Mouse (Mus musculus) cerebellum, postnatal 4 days (tissue): Measurements from ENCODE around the gene Mafk.

Experiments
- DNase-seq, 2 experiments: peaks; one replicate each; pipeline ENCODE4 v3.0.0; 2022; ENCODE audit warnings: low spot score in 2 of 2, mixed read lengths in 1 of 2

Mafk gene

DNA sequence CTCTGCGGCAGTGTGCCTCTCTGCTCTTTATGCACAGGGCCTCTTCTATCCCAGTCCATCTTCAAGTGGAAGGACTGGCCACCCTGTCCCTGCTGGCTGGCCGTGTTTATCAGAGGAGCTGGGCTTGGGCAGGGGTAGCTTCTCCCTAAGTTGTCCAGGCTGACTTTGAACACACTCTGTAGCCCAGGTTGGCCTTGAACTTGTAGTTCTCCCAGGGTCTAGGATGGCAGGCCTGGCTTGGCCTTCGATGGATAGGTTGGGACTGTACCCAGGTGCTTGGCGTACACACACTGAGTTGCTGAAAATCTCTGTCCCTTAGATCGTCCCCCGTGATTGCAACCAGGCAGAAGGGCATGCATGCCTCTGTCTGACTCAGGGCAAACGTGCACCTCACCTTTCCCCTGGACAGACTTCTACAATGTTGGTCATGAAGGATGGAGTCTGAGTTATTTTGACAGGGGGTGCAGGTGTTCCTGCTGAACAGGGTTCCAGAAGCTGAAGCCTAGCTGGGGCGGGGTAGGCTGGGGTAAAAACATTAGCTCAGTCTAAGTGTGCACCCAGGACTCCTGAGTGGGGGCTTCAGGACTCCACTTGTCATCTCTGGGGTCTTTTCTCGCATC lies 4.8 kb downstream of the Mafk start:
- no peak for DNase-seq

DNA sequence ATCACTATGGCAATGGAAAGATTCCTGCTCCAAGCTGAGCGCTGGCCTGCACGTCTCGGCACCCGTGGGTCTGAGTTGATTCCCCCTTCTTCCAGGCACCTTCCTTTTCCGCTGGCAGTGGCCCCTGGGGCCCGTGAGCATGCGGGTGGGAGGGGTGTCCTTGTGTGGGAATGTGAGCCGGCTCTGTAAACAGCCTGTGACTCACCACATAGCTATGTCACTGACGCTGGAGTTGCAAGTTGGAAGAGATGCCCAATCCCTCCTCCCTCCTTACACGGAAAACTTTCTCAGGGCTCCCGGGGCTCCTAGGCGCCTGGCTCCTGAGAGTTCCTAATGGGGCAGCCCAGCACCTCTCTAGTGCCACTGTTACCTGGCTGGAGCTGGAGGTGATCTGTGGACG lies 5.6 kb downstream of the Mafk start:
- DNase-seq, result no peak

DNA sequence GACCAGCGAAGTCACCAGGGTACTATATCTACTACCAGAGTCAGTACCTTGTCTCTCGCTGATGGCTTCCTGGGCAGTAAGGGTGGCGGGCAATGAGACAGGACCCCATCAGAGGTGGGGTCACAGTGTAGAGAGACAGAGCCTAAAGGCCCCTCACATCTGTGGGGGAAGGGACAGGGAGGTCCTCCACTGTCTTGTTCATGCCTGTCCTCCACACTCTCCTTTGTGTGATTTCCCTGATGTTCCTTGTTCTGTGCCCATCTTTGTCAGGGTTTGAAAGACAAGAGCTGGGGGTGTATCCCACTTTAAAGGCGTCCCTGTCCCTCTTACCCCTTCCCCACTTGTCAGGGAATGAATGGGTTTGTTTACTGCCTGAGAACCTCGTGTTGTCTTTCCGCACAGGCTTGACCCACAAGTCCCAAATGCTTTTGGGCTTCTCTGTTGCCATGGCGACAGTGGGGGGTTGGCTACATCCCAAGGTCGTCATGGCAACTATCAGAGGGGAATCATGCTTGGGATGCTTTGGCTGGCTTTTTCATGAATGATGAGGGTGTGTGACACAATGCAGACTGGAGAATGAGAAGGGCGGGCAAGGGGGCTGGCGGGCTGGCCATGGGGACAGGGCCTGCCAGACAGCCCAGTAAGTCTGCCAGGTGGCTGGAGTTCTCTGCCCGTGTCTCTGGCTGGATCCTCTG lies 6.3 kb downstream of the Mafk start:
- peak; percentile 77 to 94 for DNase-seq

DNA sequence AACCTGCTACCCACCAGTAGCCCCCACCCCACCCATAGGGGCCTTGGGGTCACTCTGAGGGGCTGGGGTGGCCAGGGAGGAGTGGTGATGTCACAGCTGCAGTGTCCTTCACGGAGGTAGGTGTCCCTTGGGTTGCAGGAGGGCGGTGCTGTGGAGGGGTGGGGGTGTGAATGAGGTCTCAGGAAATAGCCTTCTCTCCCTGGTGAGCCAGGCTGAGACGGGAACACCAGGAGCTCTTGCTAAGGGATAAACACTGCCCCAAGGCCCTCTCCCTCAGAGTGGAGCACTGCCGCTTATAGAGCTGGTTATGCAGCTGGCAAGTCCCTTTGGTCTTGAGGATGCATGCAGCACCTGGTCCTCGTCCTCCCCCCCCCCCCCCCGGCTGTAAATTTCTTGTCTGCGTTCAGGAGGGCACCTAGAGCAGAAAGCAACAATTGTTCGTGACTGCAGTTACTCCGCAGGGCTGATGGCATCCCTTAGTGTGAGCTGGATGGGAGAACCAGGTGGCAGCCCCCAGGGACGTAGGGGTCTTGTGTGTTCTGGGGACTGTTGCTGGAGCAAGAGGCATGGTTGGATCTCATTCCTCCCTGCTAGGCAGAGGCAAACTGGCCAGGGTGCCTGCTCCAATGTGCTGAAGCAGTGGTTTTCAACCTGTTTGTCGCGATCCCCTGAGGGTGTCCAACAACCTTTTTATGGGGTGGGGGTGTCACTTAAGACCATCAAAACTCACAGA lies 7.0 kb downstream of the Mafk start:
- DNase-seq, result no peak

DNA sequence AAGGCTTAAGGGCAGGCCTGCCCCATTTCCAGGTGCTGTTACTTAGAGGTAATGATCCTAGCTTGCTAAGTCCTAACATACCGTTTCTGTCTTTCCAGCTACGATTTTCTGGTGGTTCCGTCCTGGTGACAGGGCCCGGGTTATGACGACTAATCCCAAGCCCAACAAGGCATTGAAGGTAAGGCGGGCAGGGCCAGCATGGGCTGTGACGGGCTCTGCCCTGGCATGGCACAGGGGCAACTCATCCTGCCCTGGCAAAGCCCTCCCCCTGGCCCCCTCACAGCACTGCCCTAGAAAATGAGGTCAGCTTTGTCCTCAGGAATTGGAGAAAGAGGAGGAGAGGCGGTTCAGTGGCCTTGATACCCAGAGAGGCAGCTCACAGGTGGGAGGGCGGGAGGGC lies 7.7 kb downstream of the Mafk start:
- no peak for DNase-seq

DNA sequence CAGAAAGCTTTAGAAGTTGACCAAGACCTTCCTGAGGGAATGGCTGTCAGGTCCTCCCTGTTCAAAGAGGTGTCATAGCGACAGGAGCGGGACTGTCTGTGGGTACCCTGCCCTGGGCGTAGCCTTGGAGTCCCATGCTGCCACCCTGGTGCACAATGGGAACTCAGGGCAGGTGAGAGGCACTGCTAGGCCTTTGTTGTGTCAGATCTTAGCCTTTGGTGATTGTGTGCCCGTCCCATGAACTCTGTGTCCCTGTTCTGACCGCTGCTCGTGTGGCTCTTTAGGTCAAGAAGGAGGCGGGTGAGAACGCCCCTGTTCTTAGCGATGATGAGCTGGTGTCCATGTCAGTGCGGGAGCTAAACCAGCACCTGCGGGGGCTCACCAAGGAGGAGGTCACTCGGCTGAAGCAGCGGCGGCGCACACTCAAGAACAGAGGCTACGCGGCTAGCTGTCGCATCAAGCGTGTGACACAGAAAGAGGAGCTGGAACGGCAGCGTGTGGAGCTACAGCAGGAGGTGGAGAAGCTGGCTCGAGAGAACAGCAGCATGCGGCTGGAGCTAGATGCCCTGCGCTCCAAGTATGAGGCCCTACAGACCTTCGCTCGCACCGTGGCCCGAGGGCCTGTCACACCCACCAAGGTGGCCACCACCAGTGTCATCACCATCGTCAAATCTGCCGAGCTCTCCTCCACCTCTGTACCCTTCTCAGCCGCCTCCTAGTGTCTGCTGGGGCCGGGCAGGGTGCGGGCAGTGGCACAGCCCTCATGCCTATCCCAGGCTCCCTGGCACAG lies 8.7 kb downstream of the Mafk start:
- DNase-seq, result no peak

DNA sequence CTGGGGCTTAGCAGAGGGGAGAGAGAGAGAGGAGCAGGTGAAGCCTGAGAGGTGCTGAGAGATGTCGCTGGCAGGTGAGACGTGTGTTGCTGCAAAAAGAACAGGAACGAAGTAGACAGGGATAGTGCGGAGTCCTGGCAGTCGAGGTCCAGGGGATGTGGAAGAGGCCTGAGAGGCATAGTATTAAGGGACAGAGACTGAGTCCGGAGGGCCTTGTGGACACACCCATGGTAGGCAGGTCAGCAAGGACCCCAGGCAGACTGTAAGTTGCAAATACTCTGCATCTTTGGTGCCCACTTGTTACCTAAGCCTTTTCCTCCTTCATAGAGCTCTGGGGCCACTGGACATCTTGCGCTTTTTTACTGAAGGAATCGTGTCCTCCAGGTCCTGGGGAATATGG lies 9.9 kb downstream of the Mafk start:
- DNase-seq, result no peak

DNA sequence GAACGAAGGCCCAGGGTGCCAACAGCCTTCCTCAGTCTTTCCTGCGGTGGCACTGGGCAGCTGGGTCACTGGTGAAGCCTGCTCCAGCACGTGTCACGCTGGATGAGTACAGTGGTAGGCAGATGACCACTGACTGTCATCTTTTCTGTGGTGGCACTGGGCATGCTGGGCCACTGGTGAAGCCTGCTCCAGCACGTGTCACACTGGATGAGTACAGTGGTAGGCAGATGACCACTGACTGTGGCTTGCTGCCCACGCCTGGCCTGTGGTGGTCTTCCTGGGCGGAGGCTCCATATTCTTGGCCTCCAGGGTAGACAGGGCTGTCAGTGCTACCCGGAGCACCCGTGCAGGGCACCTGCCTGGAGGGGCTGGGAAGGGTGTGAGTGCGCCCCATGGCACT lies 10.6 kb downstream of the Mafk start:
- DNase-seq, result no peak

DNA sequence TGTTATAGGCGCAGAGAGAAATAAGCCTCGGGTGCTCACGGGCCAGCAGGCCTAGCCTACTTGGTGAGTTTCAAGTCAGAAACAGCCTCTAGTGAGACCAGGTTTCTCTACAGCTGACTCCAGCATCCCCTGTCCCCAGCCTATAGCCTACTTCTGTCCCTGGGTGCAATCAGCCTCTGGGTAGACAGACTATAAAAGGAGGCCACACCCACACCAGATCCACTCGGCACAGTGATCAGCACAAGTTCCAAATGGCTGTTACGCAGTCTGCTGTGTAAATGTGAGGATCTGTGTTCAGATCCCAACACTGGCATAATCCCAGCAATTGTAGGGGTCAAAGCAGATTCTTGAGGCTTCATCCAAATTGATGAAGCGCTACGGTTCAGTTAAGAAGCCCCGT lies 11.9 kb downstream of the Mafk start:
- DNase-seq, result no peak

DNA sequence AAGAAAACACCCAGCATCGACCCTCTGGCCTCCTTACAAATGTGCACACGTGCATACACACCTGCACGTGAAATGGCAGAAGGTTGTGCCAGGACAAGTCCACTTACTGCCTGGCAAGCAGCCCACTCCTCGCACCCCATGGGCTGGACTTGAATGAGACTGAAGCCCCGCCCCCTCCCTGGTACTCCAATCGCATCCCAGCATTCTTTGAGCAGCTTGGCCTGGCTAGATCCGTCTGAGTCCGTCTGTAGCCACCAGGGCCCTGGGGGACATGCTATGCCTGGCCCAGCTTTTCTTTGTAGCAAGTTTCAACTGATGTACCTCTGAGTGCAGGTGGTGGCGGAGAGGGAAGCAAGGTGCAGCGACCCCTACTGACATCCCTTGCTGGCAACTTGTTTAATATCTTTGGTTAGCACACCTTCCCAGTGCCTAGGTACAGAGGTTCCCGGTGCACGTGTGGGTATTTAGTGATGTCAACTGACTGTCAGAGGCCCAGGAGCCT lies 12.3 kb downstream of the Mafk start:
- peak in 1 of 2 experiments; percentile 49 for DNase-seq

DNA sequence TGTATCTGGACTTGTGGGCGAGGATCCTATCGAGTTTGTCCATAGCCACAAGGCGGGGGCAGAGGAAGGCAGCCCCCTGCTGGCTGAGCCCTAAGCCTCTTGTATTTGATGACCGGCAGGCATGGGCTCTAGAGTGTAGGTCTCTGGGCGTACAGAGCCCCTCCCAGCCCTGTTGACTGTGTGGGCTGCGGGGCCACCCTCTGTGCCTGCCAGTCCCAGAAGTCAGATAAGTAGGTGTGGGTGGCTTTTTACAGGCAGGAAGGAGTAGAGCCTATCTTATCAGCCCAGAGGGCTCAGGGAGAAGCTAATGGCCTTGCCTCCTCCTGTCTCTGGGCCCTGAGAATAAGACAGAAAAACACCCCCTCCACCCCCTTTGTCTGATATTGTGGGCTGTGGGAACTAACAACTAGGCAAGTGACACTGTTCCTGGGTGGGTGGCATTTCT lies 12.8 kb downstream of the Mafk start:
- no peak for DNase-seq

DNA sequence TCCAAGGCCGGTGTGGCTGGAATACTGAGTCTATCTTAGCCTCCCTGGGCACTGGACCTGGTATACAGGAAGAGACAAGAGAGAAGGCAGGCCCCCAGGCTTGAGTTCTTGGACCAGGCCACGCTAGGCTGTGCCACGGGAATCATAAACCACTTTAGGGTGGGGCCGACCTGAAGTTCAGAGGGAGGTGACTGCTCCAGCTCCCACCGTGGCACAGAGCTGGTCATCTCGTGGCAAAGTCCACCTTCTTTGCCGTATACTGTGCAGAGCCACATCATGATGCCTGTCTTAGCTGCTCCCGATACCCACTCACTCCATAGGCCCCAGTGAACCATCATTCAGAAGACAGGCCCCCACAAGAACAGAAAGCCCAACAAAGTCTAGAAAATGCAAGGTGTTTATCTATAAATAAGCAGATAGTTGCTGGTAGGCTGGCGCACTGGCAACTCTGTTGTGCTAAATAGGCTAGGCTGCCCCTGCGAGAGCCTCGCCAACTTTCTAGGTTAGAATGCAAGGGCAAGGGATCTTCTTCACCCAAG lies 13.3 kb downstream of the Mafk start:
- DNase-seq, result no peak

DNA sequence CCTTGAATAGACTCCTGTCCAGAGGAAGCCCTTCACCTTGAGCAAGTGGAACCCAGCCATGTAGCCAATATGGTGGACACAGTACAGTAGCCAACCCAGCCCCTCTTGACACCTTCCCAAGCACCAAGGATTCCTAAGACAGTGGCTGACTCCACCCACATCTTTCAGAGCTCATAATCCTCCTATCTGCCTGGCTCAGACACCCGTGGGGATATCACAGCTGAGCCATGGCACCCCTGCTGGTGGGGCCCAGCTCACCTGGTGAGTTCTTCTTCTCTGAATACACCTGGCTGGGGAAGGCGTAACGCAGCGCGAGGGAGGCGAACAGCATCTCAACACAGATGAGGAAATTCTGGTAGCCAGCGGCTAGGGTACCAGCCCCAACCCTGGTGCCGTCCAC lies 14.6 kb downstream of the Mafk start:
- DNase-seq, result no peak

DNA sequence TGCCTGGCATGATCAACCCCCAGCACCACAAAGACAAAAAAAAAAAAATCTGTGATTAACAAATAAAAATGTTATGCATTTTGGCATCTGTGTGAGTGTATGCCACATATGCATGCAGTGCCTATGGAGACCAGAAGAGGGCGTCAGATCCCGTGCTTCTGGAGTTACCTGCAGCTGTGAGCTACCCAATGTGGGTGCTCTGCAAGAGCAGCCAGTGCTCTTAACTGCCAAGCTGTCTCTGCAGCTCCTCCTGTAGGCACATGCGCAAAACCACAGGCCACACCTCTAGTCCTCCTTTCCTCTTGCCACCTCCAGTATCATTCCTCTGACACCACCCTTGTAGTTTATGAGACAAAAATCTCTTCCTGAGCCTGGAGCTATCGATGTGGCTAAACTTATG lies 18.1 kb downstream of the Mafk start:
- no peak for DNase-seq

DNA sequence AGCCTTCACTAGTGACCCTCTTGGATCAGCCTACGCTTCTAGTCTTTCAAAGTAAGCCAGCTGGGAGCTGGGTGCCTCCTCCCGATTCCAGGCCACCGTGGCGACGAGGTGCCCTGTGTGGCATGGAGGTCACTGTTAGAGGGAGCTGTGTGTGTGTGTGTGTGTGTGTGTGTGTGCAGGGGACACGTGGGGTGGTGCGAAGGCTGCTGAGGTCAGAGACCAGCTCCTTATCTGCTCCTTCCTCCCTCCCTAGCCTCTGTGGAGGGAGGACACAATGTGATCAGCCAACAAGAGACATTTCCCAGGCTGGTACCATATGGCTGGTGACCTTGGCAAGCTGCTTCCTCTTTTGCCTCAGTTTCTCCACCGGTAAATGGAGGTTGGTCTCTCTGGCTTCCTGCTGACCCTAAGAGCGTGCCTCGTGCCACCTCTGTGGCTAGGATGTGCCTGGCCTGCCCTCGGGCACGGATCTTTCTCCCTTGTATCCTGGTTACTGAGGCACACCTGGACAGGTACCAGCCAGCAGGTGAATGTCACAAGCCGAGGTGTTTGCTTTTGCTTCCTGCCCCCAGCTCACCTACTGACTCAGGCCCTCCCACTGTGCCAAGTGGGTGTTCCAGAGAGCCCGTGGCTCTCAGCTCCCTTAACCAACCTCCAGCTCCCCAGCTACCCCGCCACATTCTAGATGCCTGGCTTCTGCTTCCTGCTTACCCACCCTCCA lies 20.5 kb downstream of the Mafk start:
- no peak for DNase-seq

DNA sequence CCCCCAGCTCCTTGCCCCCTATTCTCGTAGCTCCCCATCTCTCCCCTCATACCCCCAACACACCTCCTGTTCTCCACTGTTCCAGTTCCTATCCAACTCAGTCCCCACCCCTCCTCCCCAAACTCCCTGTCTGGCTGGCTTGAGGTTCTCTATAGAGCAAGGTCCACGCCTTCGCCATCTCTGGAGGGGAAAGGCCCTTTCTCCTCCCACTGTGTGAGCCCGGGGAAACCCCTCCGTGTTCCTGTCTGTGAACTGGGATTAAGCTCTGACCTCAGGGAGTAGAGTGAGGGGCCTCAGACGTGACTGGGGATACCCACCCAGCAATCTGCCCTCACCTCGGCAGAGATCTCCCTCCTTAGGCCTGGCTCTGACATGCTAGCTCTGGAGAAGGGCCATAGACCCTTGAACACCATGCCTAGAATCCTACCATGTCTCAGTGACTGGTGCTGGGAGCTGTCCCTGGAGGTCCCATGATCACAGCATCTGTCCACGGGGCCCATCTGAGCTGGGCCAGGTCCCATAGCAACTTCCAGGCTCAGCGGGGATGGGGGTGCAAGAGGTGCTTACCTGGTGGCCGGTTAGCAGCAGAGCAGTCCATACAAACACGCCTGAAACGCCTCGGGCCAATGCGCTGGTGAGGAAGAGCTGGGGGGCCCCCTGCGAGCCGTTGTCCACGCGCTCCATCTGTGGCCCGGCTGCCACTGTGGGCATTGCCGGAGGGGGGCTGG lies 21.2 kb downstream of the Mafk start:
- DNase-seq, result no peak

DNA sequence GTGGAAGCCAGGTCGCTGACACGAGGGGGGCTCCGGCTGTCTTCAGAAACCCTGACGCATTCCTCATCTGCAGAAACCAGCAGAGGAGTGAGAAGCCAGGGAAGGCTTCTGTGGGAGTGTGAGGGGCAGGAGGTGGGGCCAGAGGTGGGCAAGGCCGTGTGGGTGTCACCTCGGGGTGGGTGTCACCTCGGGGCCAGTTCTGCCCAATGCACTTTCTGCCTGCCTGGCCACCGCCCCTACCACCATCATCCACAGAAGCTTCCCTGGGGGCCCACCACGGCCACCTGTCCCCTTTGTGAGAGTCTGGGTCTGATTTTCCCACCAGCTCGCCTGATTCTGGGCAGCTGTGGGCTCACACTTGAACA lies 21.8 kb downstream of the Mafk start:
- DNase-seq, result no peak

DNA sequence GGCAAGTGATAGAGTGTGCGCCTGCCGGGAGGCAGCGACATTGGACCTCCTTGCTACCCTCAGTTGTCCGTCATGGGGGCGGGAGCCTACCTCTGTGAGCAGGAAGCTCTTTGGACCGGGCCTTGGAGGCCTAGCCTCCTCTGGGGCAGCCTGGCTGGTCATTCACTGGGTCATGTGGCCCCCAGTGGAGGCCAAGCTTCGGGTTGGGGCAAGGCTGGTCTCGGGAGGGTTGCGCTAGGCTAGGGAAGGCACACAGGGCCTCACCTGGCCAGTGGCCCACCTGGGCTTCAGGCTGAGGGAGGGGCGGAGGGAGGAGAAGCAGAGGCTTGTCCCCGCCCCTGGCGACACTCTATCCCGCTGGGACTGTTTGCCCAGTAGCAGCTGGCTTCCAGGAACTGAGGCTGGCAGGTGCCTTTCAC lies 22.7 kb downstream of the Mafk start:
- DNase-seq, result no peak

DNA sequence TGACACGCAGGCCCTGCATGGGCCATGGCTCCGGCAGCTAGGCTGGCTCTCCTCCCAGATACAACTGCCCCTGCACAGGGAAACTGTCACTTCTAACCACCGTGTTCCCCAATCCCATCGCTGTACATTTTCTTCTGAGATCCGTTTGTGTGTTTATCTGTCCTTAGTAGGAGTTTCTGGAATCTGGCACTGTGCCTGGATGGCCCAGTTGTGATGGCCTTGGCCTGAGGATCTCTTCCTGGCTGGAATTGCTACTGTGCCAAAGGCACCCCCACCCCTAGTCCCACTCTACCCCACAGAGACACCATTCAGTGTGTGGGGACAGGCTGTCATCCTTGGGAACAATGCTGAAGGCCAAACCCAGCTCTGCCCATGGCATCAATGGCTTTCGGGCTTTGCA lies 24.7 kb downstream of the Mafk start:
- DNase-seq, result no peak

DNA sequence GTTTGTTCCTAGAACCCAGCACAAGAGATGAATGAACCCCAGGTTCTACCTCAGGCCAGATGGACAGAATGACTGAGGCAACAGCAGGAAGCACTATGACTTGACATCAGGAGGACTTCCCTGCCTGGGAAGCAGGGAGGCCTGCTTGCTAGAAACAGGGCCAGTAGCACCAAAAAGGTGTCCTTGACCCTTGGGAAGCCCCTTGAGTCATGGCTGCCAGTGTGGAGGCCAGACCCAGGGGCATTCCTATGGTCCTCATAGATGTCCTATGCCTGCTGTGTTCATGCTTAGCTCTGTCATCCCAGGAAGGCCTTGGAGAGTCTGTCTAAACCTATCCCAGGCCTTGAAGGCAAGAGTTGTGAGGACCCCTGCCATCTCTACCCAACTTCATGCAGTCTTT lies 25.1 kb downstream of the Mafk start:
- no peak for DNase-seq

DNA sequence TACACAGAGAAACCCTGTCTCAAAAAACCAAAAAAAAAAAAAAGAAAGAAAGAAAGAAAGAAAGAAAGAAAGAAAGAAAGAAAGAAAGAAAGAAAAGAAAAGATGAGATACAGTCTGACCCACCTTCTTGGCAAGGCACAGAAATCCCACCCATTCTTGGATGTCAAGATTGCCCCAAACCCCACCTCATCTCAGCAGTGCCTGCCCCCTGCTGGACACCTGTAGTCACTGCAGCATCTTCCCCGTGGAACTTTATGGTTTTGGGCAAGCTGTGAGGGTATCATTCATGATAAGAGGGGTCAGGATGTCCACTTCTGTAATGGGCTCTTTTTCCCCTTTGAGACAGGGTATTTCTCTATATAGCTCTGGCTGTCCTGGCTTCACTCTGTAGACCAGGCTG lies 26.0 kb downstream of the Mafk start:
- DNase-seq, result no peak
